Mouse (Mus musculus): ENCODE measurements around the gene Eml1. TPM values are rescaled to one million over a fixed set of nuclear protein-coding genes. Genes with fewer than 3 reads are reported as not detected.
A peak's percentile ranks its signal among the peaks of the same experiment; 100 is the strongest.

The Eml1 gene
- total RNA-seq, 2 experiments from 2014 or later, result 16.6 to 44.6 TPM

- no peak for DNase-seq
These were observed 50.7 kb downstream of the Eml1 start for GRCm38 (mm10) chr12:108421477-108421876.

GRCm38 (mm10) chr12:108422495-108422857 is 51.7 kb downstream of the Eml1 start:
- DNase-seq, result peak; percentile 33 to 54

GRCm38 (mm10) chr12:108422858-108423631 is 52.3 kb downstream of the Eml1 start:
- peak; percentile 95 to 97 for DNase-seq

GRCm38 (mm10) chr12:108430964-108431363 is 60.2 kb downstream of the Eml1 start:
- DNase-seq, result no peak

- no peak for DNase-seq
These were observed 61.0 kb downstream of the Eml1 start for GRCm38 (mm10) chr12:108431714-108432113.

GRCm38 (mm10) chr12:108432578-108432977 is 61.8 kb downstream of the Eml1 start:
- DNase-seq, result no peak

GRCm38 (mm10) chr12:108433030-108433429 is 62.3 kb downstream of the Eml1 start:
- no peak for DNase-seq

- DNase-seq, result no peak
These were observed 62.7 kb downstream of the Eml1 start for GRCm38 (mm10) chr12:108433498-108433897.

GRCm38 (mm10) chr12:108435444-108436015 is 64.8 kb downstream of the Eml1 start:
- DNase-seq, result no peak

GRCm38 (mm10) chr12:108436029-108436923 is 65.5 kb downstream of the Eml1 start:
- no peak for DNase-seq

- no peak for DNase-seq
These were observed 66.7 kb downstream of the Eml1 start for GRCm38 (mm10) chr12:108437446-108437845.

GRCm38 (mm10) chr12:108443271-108443670 is 72.5 kb downstream of the Eml1 start:
- DNase-seq, result no peak

- DNase-seq, result no peak
These were observed 73.0 kb downstream of the Eml1 start for GRCm38 (mm10) chr12:108443708-108444107.

GRCm38 (mm10) chr12:108444166-108445115 is 73.7 kb downstream of the Eml1 start:
- no peak for DNase-seq

GRCm38 (mm10) chr12:108446721-108447120 is 76.0 kb downstream of the Eml1 start:
- DNase-seq, result no peak

GRCm38 (mm10) chr12:108448396-108448795 is 77.6 kb downstream of the Eml1 start:
- no peak for DNase-seq

- DNase-seq, result peak; percentile 42
These were observed 79.2 kb downstream of the Eml1 start for GRCm38 (mm10) chr12:108449935-108450334.

GRCm38 (mm10) chr12:108450546-108450945 is 79.8 kb downstream of the Eml1 start:
- DNase-seq, result no peak

GRCm38 (mm10) chr12:108452151-108452874 is 81.6 kb downstream of the Eml1 start:
- DNase-seq, result no peak

- peak; percentile 45 to 53 for DNase-seq
These were observed 82.8 kb downstream of the Eml1 start for GRCm38 (mm10) chr12:108453561-108454044.

- DNase-seq, result no peak
These were observed 84.2 kb downstream of the Eml1 start for GRCm38 (mm10) chr12:108455004-108455403.

Data from adrenal gland, postnatal 36 days (tissue).